Mouse (Mus musculus) ES-E14 (cell line): ENCODE measurements around the gene Parp11. TPM values are rescaled to one million over a fixed set of nuclear protein-coding genes. Genes with fewer than 3 reads are reported as not detected.

ENCODE experiments used
- DNase-seq: peaks from one replicate; pipeline ENCODE4 v3.0.0-alpha.2; 2013; ENCODE audit warnings: low read depth, low spot score
- H3K27ac ChIP-seq: 2 replicates; pipeline ENCODE4 v1.5.1; 2012; ENCODE audit warnings: low read depth, mild to moderate bottlenecking, low read length, moderate library complexity, mixed read lengths; ENCODE audit not compliant: poor library complexity, insufficient read depth, severe bottlenecking
- H3K36me3 ChIP-seq: 2 replicates; pipeline ENCODE4 v1.6.1; 2012; ENCODE audit warnings: mild to moderate bottlenecking, low read length, moderate library complexity, mixed read lengths; ENCODE audit not compliant: control insufficient read depth, poor library complexity, insufficient read depth, severe bottlenecking
- H3K4me1 ChIP-seq, 2 experiments: fragments of 150-350 bp in 1 of 2; sonication (generic) in 1 of 2; 2 replicates each; pipeline ENCODE4 v1.6.1; 2012; ENCODE audit warnings: low read length in 2 of 2, mild to moderate bottlenecking in 1 of 2, mixed read lengths in 1 of 2; ENCODE audit not compliant: control insufficient read depth in 2 of 2, insufficient read depth in 2 of 2, poor library complexity in 1 of 2
- H3K4me3 ChIP-seq, 2 experiments: fragments of 150-350 bp in 1 of 2; sonication (generic) in 1 of 2; 2 replicates each; pipeline ENCODE4 v1.5.1; 2012; ENCODE audit warnings: low read length in 2 of 2, low read depth in 1 of 2, mild to moderate bottlenecking in 1 of 2, mixed read lengths in 1 of 2; ENCODE audit not compliant: insufficient read depth in 1 of 2, poor library complexity in 1 of 2, severe bottlenecking in 1 of 2
- H3K9ac ChIP-seq: 2 replicates; pipeline ENCODE4 v1.6.1; 2012; ENCODE audit warnings: low read depth, mild to moderate bottlenecking, low read length, mixed read lengths; ENCODE audit not compliant: poor library complexity, insufficient read depth, severe bottlenecking
- H3K9me3 ChIP-seq: fragments of 150-350 bp; sonication (generic); 2 replicates; pipeline ENCODE4 v1.6.1; 2012; ENCODE audit warnings: low read depth, mild to moderate bottlenecking, low read length; ENCODE audit not compliant: control insufficient read depth, insufficient read depth
- CHD2 ChIP-seq: IDR thresholded peaks from 2 replicates; pipeline ENCODE4 v1.6.1; 2014; ENCODE audit warnings: mild to moderate bottlenecking, low read depth, low read length, inconsistent platforms
- HCFC1 ChIP-seq: IDR thresholded peaks from 2 replicates; pipeline ENCODE4 v1.6.1; 2012; ENCODE audit warnings: low read length, inconsistent platforms, borderline replicate concordance; ENCODE audit not compliant: insufficient read depth
- MAFK ChIP-seq: IDR thresholded peaks from 2 replicates; pipeline ENCODE4 v1.6.1; 2014; ENCODE audit warnings: mild to moderate bottlenecking, low read depth, low read length, inconsistent platforms; ENCODE audit not compliant: insufficient read depth
- ZC3H11A ChIP-seq: IDR thresholded peaks from 2 replicates; pipeline ENCODE4 v1.6.1; 2012; ENCODE audit warnings: low read depth, mild to moderate bottlenecking, inconsistent platforms, low read length, borderline replicate concordance
- ZNF384 ChIP-seq: IDR thresholded peaks from 2 replicates; pipeline ENCODE4 v1.6.1; 2012; ENCODE audit warnings: low read depth, low read length, inconsistent platforms
- in situ Hi-C, 2 experiments: fragments of 600-800 bp; cut with MboI; formaldehyde crosslinking; loops; one replicate each; pipeline ENCODE4 v1.15.1; 2025; ENCODE audit warnings: low sequenced_read_pairs in 2 of 2, inconsistent platforms in 1 of 2; ENCODE audit not compliant: unreplicated experiment in 2 of 2
- total RNA-seq: library from RNA; depleted of rRNA; stranded (reverse); fragments of 300-350 nt; gene quantifications from 2 replicates; pipeline ENCODE4 v1.2.3, GENCODE M21; 2012; rRNA removed

Gene Parp11
- 7.9 and 10.9 TPM in 2 replicates for total RNA-seq

DNA sequence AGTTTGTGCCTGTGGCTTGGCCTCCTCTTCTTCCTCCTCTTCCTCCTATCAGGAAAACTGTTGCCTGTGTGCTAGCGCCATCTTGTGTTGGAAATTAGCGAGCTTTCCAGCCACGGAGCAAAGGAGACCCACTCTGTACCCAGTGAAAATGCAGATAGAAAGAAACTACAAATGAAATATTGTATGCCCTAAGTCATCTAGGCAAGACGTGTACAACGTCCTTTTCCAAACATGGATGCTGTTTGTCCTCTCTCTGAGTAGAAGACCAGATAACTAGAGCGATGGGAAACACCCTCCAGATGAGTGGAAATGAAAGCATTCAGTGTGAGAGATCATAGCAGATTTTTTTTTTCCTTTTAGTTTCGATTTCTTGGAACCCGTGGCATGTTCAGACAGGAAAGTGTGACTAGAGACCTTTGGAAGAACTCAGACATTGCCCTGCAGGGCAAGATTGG is at the start of gene Parp11:
Parp11 (plus strand) TSS at position 405 of the 455 bp plus-strand sequence.
- H3K27ac ChIP-seq, result no peak within 1 kb of the TSS
- no peak within 1 kb of the TSS for H3K9ac ChIP-seq
- H3K9me3 ChIP-seq, result no peaks in the 10 kb centered on the region
- DNase-seq, result peak; percentile 37
- H3K4me1 ChIP-seq, result 0 out of 4 replicates have a peak, but pooled peaks cover 0 to 2% of the 10 kb centered on the region in 2 experiments
- no peak within 1 kb of the TSS for H3K4me3 ChIP-seq
- TF ChIP-seq HCFC1, result no peak
- TF ChIP-seq MAFK, result no peak
- TF ChIP-seq ZC3H11A, result peak; percentile 82
- TF ChIP-seq ZNF384, result no peak
- TF ChIP-seq CHD2, result no peak
- H3K36me3 ChIP-seq, result no peaks in the 10 kb centered on the region
- in situ Hi-C loops, result loop anchor here in 1 of 2 experiments (5.0 kb wide), 1 partner anchor 304 kb away; no protein-coding TSS in a partner anchor

DNA sequence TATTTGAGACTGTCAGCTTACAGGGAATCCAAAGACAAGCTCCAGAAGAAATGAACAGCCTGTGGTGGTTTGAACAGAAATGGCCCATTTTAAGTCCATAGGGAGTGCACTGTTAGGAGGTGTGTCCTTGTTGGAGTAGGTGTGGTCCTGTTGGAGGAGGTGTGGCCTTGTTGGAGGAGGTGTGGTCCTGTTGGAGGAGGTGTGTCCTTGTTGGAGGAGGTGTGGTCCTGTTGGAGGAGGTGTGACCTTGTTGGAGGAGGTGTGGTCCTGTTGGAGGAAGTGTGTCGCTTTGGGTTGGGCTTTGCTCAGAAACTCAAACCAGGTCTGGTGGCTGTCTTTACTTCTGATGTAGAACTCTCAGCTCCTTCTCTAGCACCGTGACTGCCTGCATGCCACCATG is 48.6 kb upstream of the Parp11 start:
- no peak overlapping the region for H3K4me3 ChIP-seq
- no peaks in the 10 kb centered on the region for H3K36me3 ChIP-seq
- DNase-seq, result peak; percentile 57
- H3K9ac ChIP-seq, result no peak overlapping the region
- TF ChIP-seq MAFK, result no peak
- TF ChIP-seq CHD2, result no peak
- no peak for TF ChIP-seq ZC3H11A
- no peak for TF ChIP-seq HCFC1
- TF ChIP-seq ZNF384, result no peak
- no peaks in the 10 kb centered on the region for H3K9me3 ChIP-seq
- H3K4me1 ChIP-seq, result peaks cover 0 to 4% of the 10 kb centered on the region in 2 experiments; a peak in 1 of 4 replicates
- no peak overlapping the region for H3K27ac ChIP-seq
- in situ Hi-C loops, result no loop called here

DNA sequence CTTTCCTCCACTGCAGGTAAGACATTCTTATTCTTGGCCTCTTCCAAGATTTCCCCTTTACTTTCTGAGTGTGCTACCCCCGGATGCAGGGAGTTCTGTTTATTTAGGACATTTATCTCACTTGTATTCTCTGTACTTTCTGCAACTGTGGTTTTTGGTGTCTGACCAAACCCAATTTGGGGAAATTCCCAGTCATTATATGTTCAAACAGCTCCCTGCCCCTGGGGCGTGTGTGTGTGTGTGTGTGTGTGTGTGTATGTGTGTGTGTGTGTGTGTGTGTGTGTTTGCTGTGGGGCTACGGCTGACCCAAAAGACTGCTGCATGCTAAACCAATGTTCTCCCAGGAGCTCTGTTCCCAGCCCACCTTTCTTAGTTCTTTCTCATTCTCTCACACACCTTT is 45.2 kb upstream of the Parp11 start:
- no peak for DNase-seq
- no peaks in the 10 kb centered on the region for H3K4me1 ChIP-seq
- no peak overlapping the region for H3K4me3 ChIP-seq
- no peaks in the 10 kb centered on the region for H3K9me3 ChIP-seq
- in situ Hi-C loops, result no loop called here
- no peak overlapping the region for H3K27ac ChIP-seq
- no peak overlapping the region for H3K9ac ChIP-seq
- TF ChIP-seq MAFK, result no peak
- no peak for TF ChIP-seq CHD2
- TF ChIP-seq ZC3H11A, result no peak
- no peak for TF ChIP-seq HCFC1
- no peak for TF ChIP-seq ZNF384
- no peaks in the 10 kb centered on the region for H3K36me3 ChIP-seq

DNA sequence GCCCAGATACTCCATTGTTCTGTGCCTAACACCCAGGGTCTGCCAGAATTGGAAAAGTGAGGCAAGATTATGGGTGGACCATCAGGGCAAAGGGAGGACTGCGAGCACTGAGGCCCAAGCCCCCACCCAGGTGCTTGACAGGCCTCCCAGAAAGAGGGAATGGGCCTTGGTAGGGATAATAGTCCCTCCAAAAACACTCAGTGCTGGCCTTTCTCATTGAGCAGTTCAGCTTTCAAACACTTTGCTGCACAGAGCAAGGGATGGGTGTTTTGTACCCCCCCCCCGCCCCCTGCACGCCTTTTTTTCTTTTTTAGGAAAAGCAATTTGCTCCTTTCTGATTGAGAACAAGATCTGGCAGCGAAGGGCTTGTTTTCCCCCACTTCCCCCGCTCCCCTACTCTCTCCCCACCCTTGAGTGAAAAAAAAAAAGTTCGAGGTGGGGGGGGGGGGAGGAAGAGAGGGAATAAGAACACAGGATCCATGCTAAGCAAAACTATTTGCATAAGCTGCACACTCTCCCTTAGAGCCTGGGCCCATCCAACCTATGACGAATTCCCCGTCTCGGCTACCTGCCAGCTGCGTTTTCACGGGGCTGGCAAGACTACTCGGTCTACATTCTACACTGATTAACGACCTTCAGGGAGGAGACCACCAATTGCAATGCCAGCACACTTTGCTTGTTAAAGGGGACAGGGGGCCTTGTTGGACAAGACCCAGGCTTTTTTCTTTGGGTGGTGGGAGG is 42.4 kb upstream of the Parp11 start:
- Histone ChIP-seq H3K4me3 (no peak overlapping the region), H3K9me3 (no peaks in the 10 kb centered on the region), H3K27ac (no peak overlapping the region), H3K4me1 (no peaks in the 10 kb centered on the region), H3K36me3 (no peaks in the 10 kb centered on the region), H3K9ac (no peak overlapping the region)
- no peak for TF ChIP-seq HCFC1
- in situ Hi-C loops, result no loop called here
- DNase-seq, result no peak

DNA sequence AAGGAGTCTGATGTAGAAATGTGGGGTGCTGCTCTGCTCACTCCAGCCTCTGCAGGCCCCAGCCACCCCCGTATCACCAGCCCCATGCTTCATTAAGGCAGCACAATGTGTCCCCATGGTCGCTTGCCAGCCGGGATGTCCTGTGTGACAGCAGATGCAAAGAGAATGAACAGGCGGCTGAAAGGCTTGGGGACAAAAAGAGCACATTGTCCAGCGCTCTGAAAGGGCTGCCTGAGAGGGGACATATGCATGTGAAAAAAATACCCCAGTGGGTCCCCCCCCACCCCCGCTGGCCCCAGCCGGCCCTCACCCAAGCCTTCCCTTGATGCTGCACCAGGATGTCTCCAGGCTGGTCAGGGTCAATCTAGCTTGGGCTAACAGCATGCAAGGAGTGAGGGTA is 41.0 kb upstream of the Parp11 start:
- H3K9ac ChIP-seq, result no peak overlapping the region
- no peaks in the 10 kb centered on the region for H3K36me3 ChIP-seq
- DNase-seq, result no peak
- no peak overlapping the region for H3K4me3 ChIP-seq
- no peaks in the 10 kb centered on the region for H3K4me1 ChIP-seq
- no peaks in the 10 kb centered on the region for H3K9me3 ChIP-seq
- H3K27ac ChIP-seq, result no peak overlapping the region
- TF ChIP-seq ZNF384 (no peak), CHD2 (no peak), MAFK (no peak), ZC3H11A (no peak), HCFC1 (no peak)
- in situ Hi-C loops, result no loop called here
